Mouse (Mus musculus): ENCODE measurements around the gene Omg. TPM values are rescaled to one million over a fixed set of nuclear protein-coding genes. Genes with fewer than 3 reads are reported as not detected.

Omg gene
- polyA plus RNA-seq, 1 experiment from 2014 or later: 1.4 TPM

GRCm38 (mm10) chr11:79511970-79512369 is 8.1 kb upstream of the Omg start:
- H3K27me3 ChIP-seq: no peaks in the 10 kb centered on the region
- no peaks in the 10 kb centered on the region for H3K36me3 ChIP-seq
- H3K4me2 ChIP-seq (replicated peaks): no peak overlapping the region
- H3K4me3 ChIP-seq: no peak overlapping the region
- no peaks in the 10 kb centered on the region for H3K9me3 ChIP-seq (replicated peaks)
- no peaks in the 10 kb centered on the region for H3K4me1 ChIP-seq
- no peak overlapping the region for H3K9ac ChIP-seq
- no peak overlapping the region for H3K27ac ChIP-seq
- WGBS: 93% methylated on average over 3 of the region's 3 CpGs
- ATAC-seq (ENCODE audit: low FRiP score): no peak

- Histone ChIP-seq H3K27ac (no peak overlapping the region), H3K27me3 (no peaks in the 10 kb centered on the region), H3K9ac (no peak overlapping the region), H3K4me2 (replicated peaks) (no peak overlapping the region), H3K4me3 (no peak overlapping the region), H3K4me1 (peaks cover 13% of the 10 kb centered on the region), H3K9me3 (replicated peaks) (no peaks in the 10 kb centered on the region), H3K36me3 (no peaks in the 10 kb centered on the region)
- no peak for ATAC-seq (ENCODE audit: low FRiP score)
- 87% methylated on average over 7 of the region's 7 CpGs for WGBS
These were observed 622 bp upstream of the Omg start for GRCm38 (mm10) chr11:79504506-79504905.

GRCm38 (mm10) chr11:79502917-79503316 is 967 bp downstream of the Omg start:
- H3K9me3 ChIP-seq (replicated peaks): no peaks in the 10 kb centered on the region
- no peak for ATAC-seq (ENCODE audit: low FRiP score)
- no peak overlapping the region for H3K4me2 ChIP-seq (replicated peaks)
- no peak overlapping the region for H3K9ac ChIP-seq
- H3K4me1 ChIP-seq: peaks cover 13% of the 10 kb centered on the region
- H3K27ac ChIP-seq: peak overlapping the region; percentile 35; the same call in 1 of the 2 replicates
- no peaks in the 10 kb centered on the region for H3K27me3 ChIP-seq
- WGBS: 39% methylated on average over 2 of the region's 2 CpGs
- no peaks in the 10 kb centered on the region for H3K36me3 ChIP-seq
- H3K4me3 ChIP-seq: no peak overlapping the region

GRCm38 (mm10) chr11:79494976-79495800 is 8.7 kb downstream of the Omg start:
- no peak overlapping the region for H3K4me2 ChIP-seq (replicated peaks)
- H3K27ac ChIP-seq: no peak overlapping the region
- H3K9ac ChIP-seq: no peak overlapping the region
- 76% methylated on average over 10 of the region's 10 CpGs for WGBS
- no peak overlapping the region for H3K4me3 ChIP-seq
- H3K36me3 ChIP-seq: peaks cover 10% of the 10 kb centered on the region; the same call in 1 of the 2 replicates
- no peak for ATAC-seq (ENCODE audit: low FRiP score)
- no peaks in the 10 kb centered on the region for H3K9me3 ChIP-seq (replicated peaks)
- H3K4me1 ChIP-seq: no peaks in the 10 kb centered on the region
- no peaks in the 10 kb centered on the region for H3K27me3 ChIP-seq

GRCm38 (mm10) chr11:79484721-79485120 is 19.2 kb downstream of the Omg start:
- no peak overlapping the region for H3K4me3 ChIP-seq
- no peaks in the 10 kb centered on the region for H3K9me3 ChIP-seq (replicated peaks)
- H3K9ac ChIP-seq: no peak overlapping the region
- H3K27ac ChIP-seq: no peak overlapping the region
- no peak overlapping the region for H3K4me2 ChIP-seq (replicated peaks)
- H3K36me3 ChIP-seq: peaks cover 30% of the 10 kb centered on the region
- H3K27me3 ChIP-seq: no peaks in the 10 kb centered on the region
- no peak for ATAC-seq (ENCODE audit: low FRiP score)
- no peaks in the 10 kb centered on the region for H3K4me1 ChIP-seq

GRCm38 (mm10) chr11:79483876-79484528 is 19.9 kb downstream of the Omg start:
- no peaks in the 10 kb centered on the region for H3K4me1 ChIP-seq
- no peaks in the 10 kb centered on the region for H3K9me3 ChIP-seq (replicated peaks)
- no peaks in the 10 kb centered on the region for H3K27me3 ChIP-seq
- H3K27ac ChIP-seq: no peak overlapping the region
- ATAC-seq (ENCODE audit: low FRiP score): no peak
- 94% methylated on average over 7 of the region's 7 CpGs for WGBS
- no peak overlapping the region for H3K9ac ChIP-seq
- no peak overlapping the region for H3K4me3 ChIP-seq
- no peak overlapping the region for H3K4me2 ChIP-seq (replicated peaks)
- peaks cover 30% of the 10 kb centered on the region for H3K36me3 ChIP-seq

- no peaks in the 10 kb centered on the region for H3K27me3 ChIP-seq
- peaks cover 30% of the 10 kb centered on the region for H3K36me3 ChIP-seq
- no peak overlapping the region for H3K4me2 ChIP-seq (replicated peaks)
- no peak overlapping the region for H3K9ac ChIP-seq
- H3K9me3 ChIP-seq (replicated peaks): no peaks in the 10 kb centered on the region
- no peaks in the 10 kb centered on the region for H3K4me1 ChIP-seq
- no peak for ATAC-seq (ENCODE audit: low FRiP score)
- no peak overlapping the region for H3K4me3 ChIP-seq
- 95% methylated on average over 6 of the region's 6 CpGs for whole genome bisulfite sequencing
- no peak overlapping the region for H3K27ac ChIP-seq
These were observed 20.5 kb downstream of the Omg start for GRCm38 (mm10) chr11:79483392-79483791.

GRCm38 (mm10) chr11:79468097-79468496 is 35.8 kb downstream of the Omg start:
- Histone ChIP-seq H3K36me3 (peaks cover 34% of the 10 kb centered on the region), H3K4me3 (no peak overlapping the region), H3K4me1 (no peaks in the 10 kb centered on the region), H3K4me2 (replicated peaks) (no peak overlapping the region), H3K27me3 (no peaks in the 10 kb centered on the region), H3K9me3 (replicated peaks) (no peaks in the 10 kb centered on the region), H3K27ac (no peak overlapping the region), H3K9ac (no peak overlapping the region)
- ATAC-seq (ENCODE audit: low FRiP score): no peak
- 82% methylated on average over 1 of the region's 1 CpGs for WGBS

- no peak overlapping the region for H3K4me2 ChIP-seq (replicated peaks)
- H3K27ac ChIP-seq: no peak overlapping the region
- H3K9me3 ChIP-seq (replicated peaks): no peaks in the 10 kb centered on the region
- no peaks in the 10 kb centered on the region for H3K27me3 ChIP-seq
- 90% methylated on average over 3 of the region's 3 CpGs for WGBS
- no peak for ATAC-seq (ENCODE audit: low FRiP score)
- H3K4me1 ChIP-seq: no peaks in the 10 kb centered on the region
- H3K9ac ChIP-seq: no peak overlapping the region
- no peak overlapping the region for H3K4me3 ChIP-seq
- H3K36me3 ChIP-seq: peaks cover 38% of the 10 kb centered on the region
These were observed 43.0 kb downstream of the Omg start for GRCm38 (mm10) chr11:79460756-79461450.

GRCm38 (mm10) chr11:79459846-79460245 is 44.0 kb downstream of the Omg start:
- H3K9ac ChIP-seq: no peak overlapping the region
- no peak overlapping the region for H3K4me2 ChIP-seq (replicated peaks)
- H3K4me1 ChIP-seq: no peaks in the 10 kb centered on the region
- WGBS: 91% methylated on average over 4 of the region's 4 CpGs
- ATAC-seq (ENCODE audit: low FRiP score): no peak
- H3K27me3 ChIP-seq: no peaks in the 10 kb centered on the region
- H3K36me3 ChIP-seq: peaks cover 43% of the 10 kb centered on the region
- no peaks in the 10 kb centered on the region for H3K9me3 ChIP-seq (replicated peaks)
- H3K27ac ChIP-seq: no peak overlapping the region
- no peak overlapping the region for H3K4me3 ChIP-seq

GRCm38 (mm10) chr11:79457928-79458327 is 46.0 kb downstream of the Omg start:
- H3K4me1 ChIP-seq: no peaks in the 10 kb centered on the region
- H3K9me3 ChIP-seq (replicated peaks): no peaks in the 10 kb centered on the region
- H3K4me2 ChIP-seq (replicated peaks): no peak overlapping the region
- WGBS: 90% methylated on average over 3 of the region's 3 CpGs
- H3K9ac ChIP-seq: no peak overlapping the region
- H3K36me3 ChIP-seq: peaks cover 51% of the 10 kb centered on the region
- no peak overlapping the region for H3K4me3 ChIP-seq
- no peak for ATAC-seq (ENCODE audit: low FRiP score)
- H3K27me3 ChIP-seq: no peaks in the 10 kb centered on the region
- H3K27ac ChIP-seq: no peak overlapping the region

GRCm38 (mm10) chr11:79452966-79453365 is 50.9 kb downstream of the Omg start:
- Histone ChIP-seq H3K4me1 (no peaks in the 10 kb centered on the region), H3K9ac (no peak overlapping the region), H3K36me3 (peaks cover 53% of the 10 kb centered on the region), H3K27me3 (no peaks in the 10 kb centered on the region), H3K4me2 (replicated peaks) (no peak overlapping the region), H3K27ac (no peak overlapping the region), H3K9me3 (replicated peaks) (no peaks in the 10 kb centered on the region), H3K4me3 (no peak overlapping the region)
- ATAC-seq (ENCODE audit: low FRiP score): no peak
